Mouse (Mus musculus): ENCODE measurements at regions not wholly inside any gene's neighbourhood (a gene's known extent, or its start where the extent isn't known, plus 50 kb on each side); places are given as distances from the start of the nearest gene placed in this dataset.

GRCm38 (mm10) chr8:35147481-35147880 lies 618.1 kb upstream of the Gm19410 start:
- Histone ChIP-seq H3K9ac (ENCODE audit: control insufficient read depth, low read depth, low read length, poor library complexity, severe bottlenecking) (no peak overlapping the region), H3K4me3 (ENCODE audit: control insufficient read depth in 1 of 2, insufficient read depth in 1 of 2, low read depth in 2 of 2, low read length in 2 of 2) (no peak overlapping the region), H3K9me3 (replicated peaks; ENCODE audit: insufficient read depth, low read length) (no peaks in the 10 kb centered on the region), H3K36me3 (ENCODE audit: control insufficient read depth in 1 of 2, insufficient read depth in 2 of 2, low read length in 2 of 2) (no peaks in the 10 kb centered on the region), H3K27ac (ENCODE audit: control insufficient read depth, low read depth, low read length) (no peak overlapping the region), H3K79me2 (ENCODE audit: control insufficient read depth, insufficient read depth, low read length, poor library complexity) (no peaks in the 10 kb centered on the region), H3K4me1 (ENCODE audit: control insufficient read depth in 1 of 2, insufficient read depth in 2 of 2, low read length in 2 of 2) (no peaks in the 10 kb centered on the region), H3K27me3 (ENCODE audit: control insufficient read depth in 1 of 2, insufficient read depth in 2 of 2, low read length in 2 of 2) (no peaks in the 10 kb centered on the region)
- TF ChIP-seq USF1 (IDR thresholded peaks at IDR 0.05; ENCODE audit: low read depth, low read length) (no peak), ZC3H11A (IDR thresholded peaks at IDR 0.05; ENCODE audit: low read depth, low read length) (no peak), RAD21 (IDR thresholded peaks at IDR 0.05; ENCODE audit: low read depth, low read length) (no peak), MYB (IDR thresholded peaks at IDR 0.05; ENCODE audit: low read depth, low read length) (no peak), EP300 (IDR thresholded peaks at IDR 0.05; ENCODE audit: low read depth in 1 of 2, low read length in 2 of 2) (no peak), KAT2A (conservative IDR thresholded peaks at IDR 0.05; ENCODE audit: low read depth, low read length) (no peak), CTCF (IDR thresholded peaks at IDR 0.05 in 2 of 3, conservative IDR thresholded peaks at IDR 0.05 in 1 of 3; ENCODE audit: control insufficient read depth in 1 of 3, insufficient read depth in 1 of 3, low read depth in 2 of 3, low read length in 3 of 3, poor library complexity in 1 of 3, severe bottlenecking in 1 of 3) (no peak), POLR2AphosphoS2 (IDR thresholded peaks at IDR 0.05; ENCODE audit: low read length) (no peak)
- DNase-seq (ENCODE audit: low read depth, low spot score): no peak

GRCm38 (mm10) chr8:35147967-35148366 lies 617.6 kb upstream of the Gm19410 start:
- no peak overlapping the region for H3K9ac ChIP-seq (ENCODE audit: control insufficient read depth, low read depth, low read length, poor library complexity, severe bottlenecking)

GRCm38 (mm10) chr8:35152585-35152984 lies 613.0 kb upstream of the Gm19410 start:
- Histone ChIP-seq H3K79me2 (ENCODE audit: control insufficient read depth, insufficient read depth, low read length, poor library complexity) (no peaks in the 10 kb centered on the region), H3K9ac (ENCODE audit: control insufficient read depth, low read depth, low read length, poor library complexity, severe bottlenecking) (no peak overlapping the region), H3K36me3 (ENCODE audit: control insufficient read depth in 1 of 2, insufficient read depth in 2 of 2, low read length in 2 of 2) (no peaks in the 10 kb centered on the region), H3K4me1 (ENCODE audit: control insufficient read depth in 1 of 2, insufficient read depth in 2 of 2, low read length in 2 of 2) (no peaks in the 10 kb centered on the region), H3K27me3 (ENCODE audit: control insufficient read depth in 1 of 2, insufficient read depth in 2 of 2, low read length in 2 of 2) (no peaks in the 10 kb centered on the region), H3K4me3 (ENCODE audit: control insufficient read depth in 1 of 2, insufficient read depth in 1 of 2, low read depth in 2 of 2, low read length in 2 of 2) (no peak overlapping the region), H3K9me3 (replicated peaks; ENCODE audit: insufficient read depth, low read length) (no peaks in the 10 kb centered on the region), H3K27ac (ENCODE audit: control insufficient read depth, low read depth, low read length) (no peak overlapping the region)
- no peak for DNase-seq (ENCODE audit: low read depth, low spot score)
- TF ChIP-seq USF2 (IDR thresholded peaks at IDR 0.05; ENCODE audit: borderline replicate concordance in 1 of 2, insufficient read depth in 1 of 2, low read depth in 1 of 2, low read length in 2 of 2): no peak
- TF ChIP-seq HCFC1 (IDR thresholded peaks at IDR 0.05; ENCODE audit: low read depth, low read length): no peak
- no peak for TF ChIP-seq SMC3 (IDR thresholded peaks at IDR 0.05; ENCODE audit: low read depth, low read length)
- TF ChIP-seq ZNF384 (IDR thresholded peaks at IDR 0.05; ENCODE audit: low read depth, low read length): no peak
- TF ChIP-seq KAT2A (conservative IDR thresholded peaks at IDR 0.05; ENCODE audit: low read depth, low read length): no peak
- no peak for TF ChIP-seq JUND (IDR thresholded peaks at IDR 0.05; ENCODE audit: low read depth, low read length)
- no peak for TF ChIP-seq ZC3H11A (IDR thresholded peaks at IDR 0.05; ENCODE audit: low read depth, low read length)
- TF ChIP-seq BHLHE40 (IDR thresholded peaks at IDR 0.05; ENCODE audit: borderline replicate concordance, low read depth, low read length): no peak
- TF ChIP-seq MAFK (IDR thresholded peaks at IDR 0.05; ENCODE audit: borderline replicate concordance, low read depth, low read length): no peak
- TF ChIP-seq TCF12 (IDR thresholded peaks at IDR 0.05; ENCODE audit: low read depth, low read length): no peak
- TF ChIP-seq ELF1 (IDR thresholded peaks at IDR 0.05; ENCODE audit: low read depth, low read length): no peak
- TF ChIP-seq MXI1 (IDR thresholded peaks at IDR 0.05; ENCODE audit: low read depth, low read length): no peak
- TF ChIP-seq NRF1 (IDR thresholded peaks at IDR 0.05; ENCODE audit: insufficient read depth, low read depth, low read length, poor library complexity, severe bottlenecking): no peak
- TF ChIP-seq UBTF (IDR thresholded peaks at IDR 0.05; ENCODE audit: borderline replicate concordance, insufficient read depth, low read depth, low read length): no peak
- no peak for TF ChIP-seq MEF2A (IDR thresholded peaks at IDR 0.05; ENCODE audit: extremely low read depth, insufficient replicate concordance, low read depth, low read length, poor library complexity, severe bottlenecking)
- TF ChIP-seq MAZ (IDR thresholded peaks at IDR 0.05; ENCODE audit: low read depth, low read length): no peak
- TF ChIP-seq RCOR1 (IDR thresholded peaks at IDR 0.05; ENCODE audit: low read depth, low read length): no peak

More at GRCm38 (mm10) chr8:35147967-35148366, 617.6 kb upstream of the Gm19410 start:
- H3K27ac ChIP-seq (ENCODE audit: control insufficient read depth, low read depth, low read length): no peak overlapping the region
- no peaks in the 10 kb centered on the region for H3K4me1 ChIP-seq (ENCODE audit: control insufficient read depth in 1 of 2, insufficient read depth in 2 of 2, low read length in 2 of 2)
- H3K9me3 ChIP-seq (replicated peaks; ENCODE audit: insufficient read depth, low read length): no peaks in the 10 kb centered on the region
- TF ChIP-seq POLR2AphosphoS5 (IDR thresholded peaks at IDR 0.05; ENCODE audit: borderline replicate concordance, low read depth, low read length) (no peak), TAL1 (IDR thresholded peaks at IDR 0.05; ENCODE audit: low read length) (no peak), ETS1 (IDR thresholded peaks at IDR 0.05; ENCODE audit: low read depth, low read length) (no peak), NRF1 (IDR thresholded peaks at IDR 0.05; ENCODE audit: insufficient read depth, low read depth, low read length, poor library complexity, severe bottlenecking) (no peak), POLR2AphosphoS2 (IDR thresholded peaks at IDR 0.05; ENCODE audit: low read length) (no peak), USF2 (IDR thresholded peaks at IDR 0.05; ENCODE audit: borderline replicate concordance in 1 of 2, insufficient read depth in 1 of 2, low read depth in 1 of 2, low read length in 2 of 2) (no peak), JUND (IDR thresholded peaks at IDR 0.05; ENCODE audit: low read depth, low read length) (no peak)
- H3K79me2 ChIP-seq (ENCODE audit: control insufficient read depth, insufficient read depth, low read length, poor library complexity): no peaks in the 10 kb centered on the region
- no peaks in the 10 kb centered on the region for H3K36me3 ChIP-seq (ENCODE audit: control insufficient read depth in 1 of 2, insufficient read depth in 2 of 2, low read length in 2 of 2)
- H3K27me3 ChIP-seq (ENCODE audit: control insufficient read depth in 1 of 2, insufficient read depth in 2 of 2, low read length in 2 of 2): no peaks in the 10 kb centered on the region
- H3K4me3 ChIP-seq (ENCODE audit: control insufficient read depth in 1 of 2, insufficient read depth in 1 of 2, low read depth in 2 of 2, low read length in 2 of 2): no peak overlapping the region
- no peak for DNase-seq (ENCODE audit: low read depth, low spot score)
